Mouse (Mus musculus) embryo, embryonic 11.5 days (tissue): ENCODE results near the gene Nkain1.
A peak's percentile ranks its signal among the peaks of the same experiment; 100 is the strongest.

ENCODE experiments used
- DNase-seq: peaks from one replicate; pipeline ENCODE4 v3.0.0-alpha.2; 2012; ENCODE audit warnings: low read depth, low spot score

Nkain1 gene

GRCm38 (mm10) chr4:130574048-130574413 lies at the start of gene Nkain1:
Nkain1 (minus strand) TSS chr4:130574173.
- DNase-seq: no peak

DNA sequence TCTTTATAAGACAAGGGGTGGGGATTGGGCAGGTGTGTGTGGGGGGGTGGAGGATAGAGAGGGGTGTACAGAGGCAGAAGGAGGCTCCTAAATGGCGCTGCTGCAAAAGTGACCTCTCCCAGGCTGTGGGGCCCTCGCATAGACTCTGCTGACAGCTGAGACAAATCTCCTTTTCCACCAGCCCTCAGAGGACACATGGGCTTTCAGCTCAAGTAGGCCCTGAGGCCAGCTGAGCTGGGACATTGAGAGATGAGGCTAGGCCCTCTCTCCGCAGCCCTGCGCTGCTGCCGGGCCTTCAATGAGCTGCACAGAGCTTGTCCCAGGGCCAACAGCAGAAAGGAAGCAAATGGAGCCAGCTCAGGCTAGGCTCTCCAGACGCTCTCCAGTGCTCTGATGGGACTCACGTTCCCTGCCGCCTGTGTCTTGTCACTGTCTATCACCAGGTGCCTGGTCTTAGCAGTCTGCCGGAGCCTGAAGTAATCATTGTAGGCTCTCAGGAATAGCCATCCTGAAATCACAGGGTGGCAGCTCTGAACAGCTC lies 4.8 kb upstream of the Nkain1 start:
- no peak for DNase-seq

GRCm38 (mm10) chr4:130577081-130577480 lies 3.1 kb upstream of the Nkain1 start:
- DNase-seq: no peak

- no peak for DNase-seq
Observed at GRCm38 (mm10) chr4:130576247-130576931, 2.4 kb upstream of the Nkain1 start.

GRCm38 (mm10) chr4:130575533-130575932 lies 1.6 kb upstream of the Nkain1 start:
- DNase-seq: no peak

GRCm38 (mm10) chr4:130574861-130575460 lies 988 bp upstream of the Nkain1 start:
- no peak for DNase-seq

- DNase-seq: no peak
Observed at GRCm38 (mm10) chr4:130573351-130574047, 474 bp downstream of the Nkain1 start.

DNA sequence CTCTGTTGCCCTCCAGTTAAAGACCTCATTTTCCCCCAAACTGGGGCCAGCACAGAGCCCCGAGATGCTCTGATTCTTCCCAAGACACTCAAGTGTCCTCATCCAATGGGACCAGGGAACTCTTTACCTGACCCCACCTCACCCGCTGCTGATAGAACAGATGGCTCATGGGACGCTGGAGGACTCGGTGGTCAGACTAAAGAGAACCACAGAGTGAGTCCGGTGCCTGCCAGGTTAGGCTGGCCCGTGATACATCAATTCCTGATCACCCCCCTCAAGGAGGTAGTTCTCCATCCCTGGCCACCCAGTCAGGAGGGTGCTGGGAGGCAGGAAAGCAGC lies 992 bp downstream of the Nkain1 start:
- DNase-seq: no peak

GRCm38 (mm10) chr4:130572545-130572944 lies 1.4 kb downstream of the Nkain1 start:
- DNase-seq: no peak

DNA sequence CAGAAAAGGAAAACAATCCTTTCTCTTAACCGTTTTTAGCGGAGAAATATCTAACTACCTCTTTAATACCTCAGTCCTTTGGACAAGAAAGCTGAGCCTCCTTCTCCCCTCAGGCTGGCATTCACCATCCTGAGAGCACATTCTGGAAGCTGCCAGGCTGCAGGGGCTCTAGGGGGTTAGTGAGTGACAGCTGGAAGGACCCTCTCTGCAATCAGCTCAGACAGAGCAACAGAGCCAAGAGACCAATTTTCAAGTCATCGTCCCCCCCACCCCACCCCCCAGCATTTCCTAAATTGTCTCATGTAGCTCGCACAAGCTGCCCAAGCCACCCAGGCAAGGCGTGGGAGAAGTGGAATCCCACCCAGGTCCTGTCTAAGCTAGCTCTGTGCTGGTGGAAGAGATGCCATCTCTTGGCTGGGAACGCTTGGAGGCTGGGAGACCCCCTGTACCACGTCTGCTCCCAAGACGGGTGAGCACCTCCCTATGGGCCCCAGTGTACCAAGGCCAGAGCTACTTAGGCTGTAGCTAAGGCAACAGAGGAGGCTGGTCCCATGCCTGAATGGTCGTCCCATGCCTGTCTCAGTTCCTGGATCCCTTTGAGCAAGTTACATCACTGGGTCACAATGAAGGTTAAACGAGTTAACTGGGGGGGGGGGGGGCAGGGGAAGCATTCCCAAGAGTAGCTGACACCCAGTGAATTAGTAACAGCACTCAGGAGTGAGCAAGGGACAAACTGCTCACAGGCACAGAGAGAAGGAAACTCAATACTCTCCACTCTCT lies 2.8 kb downstream of the Nkain1 start:
- DNase-seq: no peak

- no peak for DNase-seq
Observed at GRCm38 (mm10) chr4:130568043-130568978, 5.7 kb downstream of the Nkain1 start.

GRCm38 (mm10) chr4:130563820-130564219 lies 10.2 kb downstream of the Nkain1 start:
- DNase-seq: no peak

- no peak for DNase-seq
Observed at GRCm38 (mm10) chr4:130563260-130563756, 10.7 kb downstream of the Nkain1 start.

GRCm38 (mm10) chr4:130560576-130561310 lies 13.2 kb downstream of the Nkain1 start:
- DNase-seq: no peak

- DNase-seq: no peak
Observed at GRCm38 (mm10) chr4:130559220-130559619, 14.8 kb downstream of the Nkain1 start.

DNA sequence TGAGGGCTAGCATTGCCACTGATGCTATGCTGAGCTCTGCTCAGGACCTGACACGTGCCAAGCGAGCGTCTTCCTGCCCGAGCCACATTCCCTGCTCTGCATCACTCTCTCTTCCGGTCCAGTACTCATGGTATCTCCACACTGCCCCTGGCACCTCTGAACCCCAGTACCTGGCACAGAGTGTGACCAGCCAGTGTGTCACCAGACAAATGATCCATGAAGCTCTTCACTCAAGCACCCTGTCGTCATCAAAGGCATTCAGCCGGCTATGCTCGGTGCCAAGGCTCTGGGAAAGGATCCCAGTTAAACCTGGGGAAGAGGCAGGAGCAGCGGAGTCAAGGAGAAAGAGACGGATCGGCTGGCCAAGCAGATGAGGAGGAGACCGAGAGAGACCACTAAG lies 16.1 kb downstream of the Nkain1 start:
- no peak for DNase-seq

DNA sequence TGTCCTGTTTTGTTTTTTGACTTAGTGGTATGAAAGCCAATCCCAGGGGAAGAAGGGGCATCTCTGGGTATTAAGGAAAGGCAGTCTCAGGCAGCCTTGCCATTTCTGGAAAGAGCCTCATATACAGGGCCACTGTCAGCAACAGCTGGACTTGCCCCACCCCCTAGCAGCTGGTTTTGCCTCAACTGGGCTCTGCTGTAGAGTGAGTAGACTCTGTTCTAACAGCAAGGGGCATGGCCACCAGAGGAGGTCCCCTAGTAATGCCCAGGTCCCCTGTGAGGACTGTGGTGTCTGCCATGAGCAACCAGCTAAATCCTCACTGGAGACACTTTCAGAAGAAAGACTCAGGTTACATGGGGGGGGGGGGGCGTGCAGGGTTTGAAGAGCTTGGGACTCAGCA lies 17.0 kb downstream of the Nkain1 start:
- DNase-seq: no peak

GRCm38 (mm10) chr4:130556224-130556623 lies 17.7 kb downstream of the Nkain1 start:
- DNase-seq: no peak

DNA sequence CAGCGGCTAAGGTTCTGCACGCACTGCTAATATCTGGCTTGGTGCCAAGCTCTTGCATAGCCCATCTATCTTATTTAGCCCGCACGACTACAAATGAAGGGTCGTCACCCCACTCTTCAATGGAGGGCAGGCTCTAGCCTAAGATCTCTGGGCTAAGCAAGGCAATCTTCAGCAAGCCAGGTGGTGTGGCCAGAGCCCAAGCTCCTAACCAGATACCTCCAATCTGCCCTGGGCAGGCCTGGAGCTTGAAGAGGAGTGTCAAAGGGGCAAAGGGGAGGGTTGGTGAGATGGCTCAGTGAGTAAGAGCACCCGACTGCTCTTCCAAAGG lies 20.9 kb downstream of the Nkain1 start:
- DNase-seq: peak; percentile 59
